ENCODE assay signal across 12 mouse cellular contexts in genomic region chr3:35923495-35923894, GRCm38 (mm10). TPM values are rescaled to one million over a fixed set of nuclear protein-coding genes. Genes with fewer than 3 reads are reported as not detected.
DNase-seq lines count a peak whose midpoint lies in the region; ATAC-seq lines count a peak whose summit lies in the region.
"Had no signal": no experiment of that assay in that cellular context is flagged by ENCODE, and none has a peak within 500 bp of the region (broad histone marks: within the 10 kb centered on the region; RNA-seq: fewer than 3 reads in every experiment).

No protein-coding gene starts in this region.

- no peak overlapping the region for H3K4me2 ChIP-seq in neural tube, embryonic 12.5 days (replicated peaks)
- H3K4me2 ChIP-seq in neural tube, embryonic 15.5 days: no peak overlapping the region
- H3K4me2 ChIP-seq in liver, embryonic 11.5 days: peak overlapping the region; percentile 64
- H3K4me2 ChIP-seq: forebrain, embryonic 13.5 days; limb, embryonic 13.5 days had no signal

- no peaks in the 10 kb centered on the region for H3K9me3 ChIP-seq in neural tube, embryonic 12.5 days
- no peaks in the 10 kb centered on the region for H3K9me3 ChIP-seq in neural tube, embryonic 15.5 days (replicated peaks)
- H3K9me3 ChIP-seq in liver, embryonic 11.5 days (ENCODE audit: control insufficient read depth, low read length): no peaks in the 10 kb centered on the region
- H3K9me3 ChIP-seq: forebrain, embryonic 13.5 days; limb, embryonic 13.5 days had no signal

- peak; percentile 31 to 38 for DNase-seq in cerebellum, postnatal 25 days
- DNase-seq in cerebellum, postnatal 4 days (ENCODE audit: low spot score in 2 of 2): no peak
- peak; percentile 53 for DNase-seq in liver, embryonic 11.5 days (ENCODE audit: low spot score)
- DNase-seq in spleen, postnatal 36 days (ENCODE audit: low spot score in 2 of 2): peak; percentile 59 to 71
- no peak for DNase-seq in retina, embryonic 14.5 days (ENCODE audit: low spot score)
- DNase-seq: midbrain, embryonic 14.5 days had no signal

- no peak overlapping the region for H3K4me3 ChIP-seq in neural tube, embryonic 12.5 days
- no peak overlapping the region for H3K4me3 ChIP-seq in neural tube, embryonic 15.5 days (replicated peaks)
- H3K4me3 ChIP-seq in liver, embryonic 11.5 days (ENCODE audit: low read depth, low read length): peak overlapping the region; percentile 3; the same call in 1 of the 2 replicates
- H3K4me3 ChIP-seq: forebrain, embryonic 13.5 days; limb, embryonic 13.5 days had no signal

- no peak for ATAC-seq in neural tube, embryonic 12.5 days (ENCODE audit: low FRiP score, low read depth)
- no peak for ATAC-seq in neural tube, embryonic 15.5 days (ENCODE audit: low FRiP score)
- peak; percentile 99 for ATAC-seq in liver, embryonic 11.5 days (replicated peaks; ENCODE audit: low FRiP score)
- no peak for ATAC-seq in inflammation-experienced regulatory T-cells, adult 6 months
- ATAC-seq: forebrain, embryonic 13.5 days; hindbrain, postnatal 0 days had no signal

- peaks cover 6% of the 10 kb centered on the region; the same call in 1 of the 2 replicates for H3K4me1 ChIP-seq in neural tube, embryonic 12.5 days
- H3K4me1 ChIP-seq in neural tube, embryonic 15.5 days: 0 out of 2 replicates have a peak, but pooled peaks cover 3% of the 10 kb centered on the region
- peaks cover 32% of the 10 kb centered on the region for H3K4me1 ChIP-seq in liver, embryonic 11.5 days (replicated peaks; ENCODE audit: control insufficient read depth, insufficient read depth, low read length)

- no peaks in the 10 kb centered on the region; the same call in 1 of the 2 replicates for H3K36me3 ChIP-seq in neural tube, embryonic 12.5 days
- H3K36me3 ChIP-seq in neural tube, embryonic 15.5 days: no peaks in the 10 kb centered on the region
- H3K36me3 ChIP-seq in liver, embryonic 11.5 days (ENCODE audit: control insufficient read depth, insufficient read depth, low read length): 0 out of 2 replicates have a peak, but pooled peaks cover under 1% of the 10 kb centered on the region

- WGBS in neural tube, embryonic 12.5 days: 52% methylated on average over 7 of the region's 7 CpGs
- 53% methylated on average over 7 of the region's 7 CpGs for WGBS in neural tube, embryonic 15.5 days
- WGBS in liver, embryonic 11.5 days: 23% methylated on average over 7 of the region's 7 CpGs

- H3K9ac ChIP-seq in neural tube, embryonic 12.5 days: peak overlapping the region; percentile 21; the same call in 1 of the 2 replicates
- H3K9ac ChIP-seq in neural tube, embryonic 15.5 days (replicated peaks): no peak overlapping the region
- H3K9ac ChIP-seq in liver, embryonic 11.5 days (ENCODE audit: low read depth, low read length): 0 out of 2 replicates have a peak overlapping the region, but pooled peaks have one; percentile 34
- H3K9ac ChIP-seq: forebrain, embryonic 13.5 days; limb, embryonic 13.5 days had no signal

- no peak overlapping the region for H3K27ac ChIP-seq in neural tube, embryonic 12.5 days
- no peak overlapping the region for H3K27ac ChIP-seq in neural tube, embryonic 15.5 days (replicated peaks)
- H3K27ac ChIP-seq in liver, embryonic 11.5 days (ENCODE audit: low read depth, low read length): peak overlapping the region; percentile 88
- H3K27ac ChIP-seq: forebrain, embryonic 13.5 days; hindbrain, postnatal 0 days; limb, embryonic 13.5 days had no signal

- H3K27me3 ChIP-seq in neural tube, embryonic 12.5 days (replicated peaks): no peaks in the 10 kb centered on the region
- H3K27me3 ChIP-seq in neural tube, embryonic 15.5 days (replicated peaks): no peaks in the 10 kb centered on the region
- H3K27me3 ChIP-seq in liver, embryonic 11.5 days (replicated peaks; ENCODE audit: control insufficient read depth, insufficient read depth, low read length): no peaks in the 10 kb centered on the region
- H3K27me3 ChIP-seq: forebrain, embryonic 13.5 days; limb, embryonic 13.5 days had no signal

RNA-seq across cellular contexts. Expression of gene Dcun1d1, which starts 13.8 kb away (rescaled TPM):
- 97.1 and 98.6 TPM in 2 replicates for polyA plus RNA-seq in neural tube, embryonic 12.5 days (2016; fragmentation: Nextera tagmentation; extraction: Ambion mirVana)
- polyA plus RNA-seq in neural tube, embryonic 15.5 days (2015; fragmentation: Nextera tagmentation; extraction: Ambion mirVana): 99.5 and 101 TPM in 2 replicates
- polyA plus RNA-seq in liver, embryonic 11.5 days (2014; fragmentation: Nextera tagmentation; extraction: Ambion mirVana): 95.0 and 103 TPM in 2 replicates
- polyA plus RNA-seq in inflammation-experienced regulatory T-cells, adult 6 months (2017; shearing (Covaris generic)): 100 to 1,000 TPM; 111 to 129 (median 126) TPM

Comparison
In these comparisons a context has a peak if more than half of its experiments do, and no peak if none do; other contexts are left out.
1. DNase-seq: peak in cerebellum, postnatal 25 days (2 of 2), liver, embryonic 11.5 days (single experiment) and spleen, postnatal 36 days (2 of 2); none in cerebellum, postnatal 4 days (0 of 2) and retina, embryonic 14.5 days (single experiment).